Mouse (Mus musculus) liver, adult 2 months (tissue): ENCODE results near the gene Abca3.

Source experiments
- CTCF ChIP-seq: fragments of 200-500 bp; IDR thresholded peaks from 2 replicates; pipeline ENCODE4 v1.5.1; 2011; ENCODE audit warnings: low read depth, low read length, control low read depth
- POLR2A ChIP-seq: fragments of 200-500 bp; IDR thresholded peaks from 2 replicates; pipeline ENCODE4 v1.6.1; 2011; ENCODE audit warnings: low read length, control low read depth; ENCODE audit not compliant: insufficient read depth; ENCODE audit errors: extremely low read depth

- TF ChIP-seq CTCF, result no peak
- TF ChIP-seq POLR2A, result no peak
These were observed 8.2 kb downstream of the Abca3 start for GRCm38 (mm10) chr17:24359903-24360302.
